Mouse (Mus musculus): ENCODE data around the gene Hoxb4. TPM values are rescaled to one million over a fixed set of nuclear protein-coding genes. Genes with fewer than 3 reads are reported as not detected.
A peak's percentile ranks its signal among the peaks of the same experiment; 100 is the strongest.

Hoxb4 gene
- polyA plus RNA-seq, 1 experiment from 2014 or later = 3.2 TPM

GRCm38 (mm10) chr11:96304381-96305195 lies 13.5 kb upstream of the Hoxb4 start:
- ATAC-seq = no peak
- H3K4me2 ChIP-seq (replicated peaks) = peak overlapping the region; percentile 81
- H3K9ac ChIP-seq = peak overlapping the region; percentile 70
- H3K36me3 ChIP-seq = no peaks in the 10 kb centered on the region
- H3K4me3 ChIP-seq (replicated peaks) = peak overlapping the region; percentile 46
- WGBS = 14% methylated on average over 38 of the region's 38 CpGs
- peaks cover 55% of the 10 kb centered on the region for H3K4me1 ChIP-seq (replicated peaks)
- H3K9me3 ChIP-seq = no peaks in the 10 kb centered on the region
- H3K27me3 ChIP-seq (replicated peaks) = peaks cover 31% of the 10 kb centered on the region
- peak overlapping the region; percentile 90 for H3K27ac ChIP-seq

- Histone ChIP-seq H3K27ac (peak overlapping the region; percentile 86), H3K4me1 (replicated peaks) (peaks cover 52% of the 10 kb centered on the region), H3K4me3 (replicated peaks) (peak overlapping the region; percentile 46), H3K27me3 (replicated peaks) (peaks cover 20% of the 10 kb centered on the region), H3K4me2 (replicated peaks) (peak overlapping the region; percentile 81), H3K9me3 (no peaks in the 10 kb centered on the region), H3K9ac (peak overlapping the region; percentile 61), H3K36me3 (no peaks in the 10 kb centered on the region)
- no peak for ATAC-seq
- 41% methylated on average over 6 of the region's 6 CpGs for WGBS
These were observed 12.4 kb upstream of the Hoxb4 start for GRCm38 (mm10) chr11:96305505-96306182.

GRCm38 (mm10) chr11:96306183-96306907 lies 11.7 kb upstream of the Hoxb4 start:
- Histone ChIP-seq H3K9ac (peak overlapping the region; percentile 61), H3K27me3 (replicated peaks) (peaks cover 19% of the 10 kb centered on the region), H3K4me3 (replicated peaks) (peak overlapping the region; percentile 46), H3K9me3 (no peaks in the 10 kb centered on the region), H3K27ac (peak overlapping the region; percentile 86), H3K36me3 (no peaks in the 10 kb centered on the region), H3K4me2 (replicated peaks) (peak overlapping the region; percentile 81), H3K4me1 (replicated peaks) (peaks cover 51% of the 10 kb centered on the region)
- ATAC-seq = no peak
- WGBS = 22% methylated on average over 7 of the region's 7 CpGs

GRCm38 (mm10) chr11:96306908-96307269 lies 11.2 kb upstream of the Hoxb4 start:
- WGBS = 8% methylated on average over 13 of the region's 13 CpGs
- Histone ChIP-seq H3K9me3 (no peaks in the 10 kb centered on the region), H3K4me2 (replicated peaks) (peak overlapping the region; percentile 81), H3K4me3 (replicated peaks) (peak overlapping the region; percentile 46), H3K36me3 (no peaks in the 10 kb centered on the region), H3K4me1 (replicated peaks) (peaks cover 50% of the 10 kb centered on the region), H3K9ac (peak overlapping the region; percentile 61), H3K27me3 (replicated peaks) (peaks cover 15% of the 10 kb centered on the region), H3K27ac (peak overlapping the region; percentile 86)
- ATAC-seq = peak; percentile 22; the same call in 1 of the 2 replicates

- no peak for ATAC-seq
- H3K36me3 ChIP-seq = no peaks in the 10 kb centered on the region
- H3K4me1 ChIP-seq (replicated peaks) = peaks cover 53% of the 10 kb centered on the region
- peak overlapping the region; percentile 81 for H3K4me2 ChIP-seq (replicated peaks)
- peak overlapping the region; percentile 86 for H3K27ac ChIP-seq
- H3K9ac ChIP-seq = peak overlapping the region; percentile 61
- H3K4me3 ChIP-seq (replicated peaks) = peak overlapping the region; percentile 46; the same call in 1 of the 2 replicates
- peaks cover 8% of the 10 kb centered on the region for H3K27me3 ChIP-seq (replicated peaks)
- no peaks in the 10 kb centered on the region for H3K9me3 ChIP-seq
- 34% methylated on average over 4 of the region's 4 CpGs for WGBS
These were observed 9.3 kb upstream of the Hoxb4 start for GRCm38 (mm10) chr11:96308763-96309162.

GRCm38 (mm10) chr11:96309288-96309687 lies 8.8 kb upstream of the Hoxb4 start:
- peak overlapping the region; percentile 86 for H3K27ac ChIP-seq
- H3K4me2 ChIP-seq (replicated peaks) = peak overlapping the region; percentile 81
- H3K9ac ChIP-seq = peak overlapping the region; percentile 61
- peak overlapping the region; percentile 46; the same call in 1 of the 2 replicates for H3K4me3 ChIP-seq (replicated peaks)
- peaks cover 7% of the 10 kb centered on the region for H3K27me3 ChIP-seq (replicated peaks)
- no peaks in the 10 kb centered on the region for H3K9me3 ChIP-seq
- H3K4me1 ChIP-seq (replicated peaks) = peaks cover 55% of the 10 kb centered on the region
- H3K36me3 ChIP-seq = no peaks in the 10 kb centered on the region
- peak; percentile 21; the same call in 1 of the 2 replicates for ATAC-seq
- 33% methylated on average over 4 of the region's 4 CpGs for WGBS

GRCm38 (mm10) chr11:96310183-96310938 lies 7.7 kb upstream of the Hoxb4 start:
- WGBS = 21% methylated on average over 20 of the region's 20 CpGs

GRCm38 (mm10) chr11:96311097-96311496 lies 7.0 kb upstream of the Hoxb4 start:
- Histone ChIP-seq H3K36me3 (no peaks in the 10 kb centered on the region), H3K27me3 (replicated peaks) (peaks cover 7% of the 10 kb centered on the region), H3K9me3 (no peaks in the 10 kb centered on the region), H3K27ac (peak overlapping the region; percentile 86), H3K4me1 (replicated peaks) (peaks cover 50% of the 10 kb centered on the region), H3K4me3 (replicated peaks) (peak overlapping the region; percentile 26), H3K4me2 (replicated peaks) (peak overlapping the region; percentile 81), H3K9ac (peak overlapping the region; percentile 61)
- WGBS = 21% methylated on average over 6 of the region's 6 CpGs
- no peak for ATAC-seq

More at GRCm38 (mm10) chr11:96310183-96310938, 7.7 kb upstream of the Hoxb4 start:
- H3K36me3 ChIP-seq = no peaks in the 10 kb centered on the region
- H3K27ac ChIP-seq = peak overlapping the region; percentile 86
- H3K9ac ChIP-seq = peak overlapping the region; percentile 61
- no peak for ATAC-seq
- H3K4me3 ChIP-seq (replicated peaks) = peak overlapping the region; percentile 26
- peaks cover 54% of the 10 kb centered on the region for H3K4me1 ChIP-seq (replicated peaks)
- H3K27me3 ChIP-seq (replicated peaks) = peaks cover 7% of the 10 kb centered on the region
- H3K4me2 ChIP-seq (replicated peaks) = peak overlapping the region; percentile 81
- no peaks in the 10 kb centered on the region for H3K9me3 ChIP-seq

- Histone ChIP-seq H3K4me2 (replicated peaks) (peak overlapping the region; percentile 81), H3K9ac (peak overlapping the region; percentile 61), H3K27me3 (replicated peaks) (peaks cover 7% of the 10 kb centered on the region), H3K4me3 (replicated peaks) (peak overlapping the region; percentile 26), H3K4me1 (replicated peaks) (peaks cover 50% of the 10 kb centered on the region), H3K27ac (peak overlapping the region; percentile 86), H3K9me3 (no peaks in the 10 kb centered on the region), H3K36me3 (no peaks in the 10 kb centered on the region)
- WGBS = 5% methylated on average over 31 of the region's 31 CpGs
- ATAC-seq = peak; percentile 78
These were observed 6.3 kb upstream of the Hoxb4 start for GRCm38 (mm10) chr11:96311520-96312417.

- H3K4me2 ChIP-seq (replicated peaks) = peak overlapping the region; percentile 81
- H3K9me3 ChIP-seq = no peaks in the 10 kb centered on the region
- no peak overlapping the region for H3K4me3 ChIP-seq (replicated peaks)
- WGBS = 35% methylated on average over 2 of the region's 2 CpGs
- ATAC-seq = no peak
- peaks cover 50% of the 10 kb centered on the region for H3K4me1 ChIP-seq (replicated peaks)
- H3K27ac ChIP-seq = peak overlapping the region; percentile 90
- H3K27me3 ChIP-seq (replicated peaks) = peaks cover 7% of the 10 kb centered on the region
- no peaks in the 10 kb centered on the region for H3K36me3 ChIP-seq
- H3K9ac ChIP-seq = no peak overlapping the region; the same call in 1 of the 2 replicates
These were observed 4.9 kb upstream of the Hoxb4 start for GRCm38 (mm10) chr11:96313134-96313533.

All from intestine, embryonic 15.5 days (tissue).